Mouse (Mus musculus): ENCODE results near the gene Atad2b. TPM values are rescaled to one million over a fixed set of nuclear protein-coding genes. Genes with fewer than 3 reads are reported as not detected.
"Not testable (repeated sequence)": the region's sequence is repeated elsewhere in the genome, so short reads cannot be mapped to it uniquely, and the experiment has no call there.

The Atad2b gene
- polyA plus RNA-seq, 1 experiment: 31.8 TPM

- no peak for DNase-seq (ENCODE audit: low read depth)
- TF ChIP-seq POLR2A (IDR thresholded peaks at IDR 0.05; ENCODE audit: borderline replicate concordance, extremely low read depth, insufficient read depth, insufficient read length, poor library complexity, severe bottlenecking) (no peak), CTCF (IDR thresholded peaks at IDR 0.05; ENCODE audit: borderline replicate concordance, extremely low read depth, insufficient read depth, insufficient read length) (no peak)
Measured at GRCm38 (mm10) chr12:4914441-4914840, 2.7 kb upstream of the Atad2b start.

- TF ChIP-seq CTCF (IDR thresholded peaks at IDR 0.05; ENCODE audit: borderline replicate concordance, extremely low read depth, insufficient read depth, insufficient read length): no peak
- no peak for TF ChIP-seq POLR2A (IDR thresholded peaks at IDR 0.05; ENCODE audit: borderline replicate concordance, extremely low read depth, insufficient read depth, insufficient read length, poor library complexity, severe bottlenecking)
Measured at GRCm38 (mm10) chr12:4914944-4915343, 2.2 kb upstream of the Atad2b start.

GRCm38 (mm10) chr12:4917805-4918591 is 845 bp downstream of the Atad2b start:
- DNase-seq (ENCODE audit: low read depth): peak; percentile 73
- TF ChIP-seq POLR2A (IDR thresholded peaks at IDR 0.05; ENCODE audit: borderline replicate concordance, extremely low read depth, insufficient read depth, insufficient read length, poor library complexity, severe bottlenecking) (no peak), CTCF (IDR thresholded peaks at IDR 0.05; ENCODE audit: borderline replicate concordance, extremely low read depth, insufficient read depth, insufficient read length) (no peak)

More at GRCm38 (mm10) chr12:4914944-4915343, 2.2 kb upstream of the Atad2b start:
- no peak for DNase-seq (ENCODE audit: low read depth)

GRCm38 (mm10) chr12:4928197-4928596 is 11.0 kb downstream of the Atad2b start:
- no peak for DNase-seq (ENCODE audit: low read depth)
- TF ChIP-seq CTCF (IDR thresholded peaks at IDR 0.05; ENCODE audit: borderline replicate concordance, extremely low read depth, insufficient read depth, insufficient read length) (no peak), POLR2A (IDR thresholded peaks at IDR 0.05; ENCODE audit: borderline replicate concordance, extremely low read depth, insufficient read depth, insufficient read length, poor library complexity, severe bottlenecking) (no peak)

GRCm38 (mm10) chr12:4930820-4931548 is 13.8 kb downstream of the Atad2b start:
- no peak for DNase-seq (ENCODE audit: low read depth)
- TF ChIP-seq CTCF (IDR thresholded peaks at IDR 0.05; ENCODE audit: borderline replicate concordance, extremely low read depth, insufficient read depth, insufficient read length) (no peak), POLR2A (IDR thresholded peaks at IDR 0.05; ENCODE audit: borderline replicate concordance, extremely low read depth, insufficient read depth, insufficient read length, poor library complexity, severe bottlenecking) (no peak)

GRCm38 (mm10) chr12:4952272-4952671 is 35.1 kb downstream of the Atad2b start:
- no peak for DNase-seq (ENCODE audit: low read depth)

GRCm38 (mm10) chr12:4953156-4953555 is 36.0 kb downstream of the Atad2b start:
- TF ChIP-seq CTCF (IDR thresholded peaks at IDR 0.05; ENCODE audit: borderline replicate concordance, extremely low read depth, insufficient read depth, insufficient read length) (no peak), POLR2A (IDR thresholded peaks at IDR 0.05; ENCODE audit: borderline replicate concordance, extremely low read depth, insufficient read depth, insufficient read length, poor library complexity, severe bottlenecking) (no peak)
- DNase-seq (ENCODE audit: low read depth): no peak

More at GRCm38 (mm10) chr12:4952272-4952671, 35.1 kb downstream of the Atad2b start:
- TF ChIP-seq CTCF (IDR thresholded peaks at IDR 0.05; ENCODE audit: borderline replicate concordance, extremely low read depth, insufficient read depth, insufficient read length) (no peak), POLR2A (IDR thresholded peaks at IDR 0.05; ENCODE audit: borderline replicate concordance, extremely low read depth, insufficient read depth, insufficient read length, poor library complexity, severe bottlenecking) (no peak)

GRCm38 (mm10) chr12:4972939-4973338 is 55.8 kb downstream of the Atad2b start:
- peak; percentile 79 for DNase-seq (ENCODE audit: low read depth)
- peak; percentile 47; the same call in 1 of the 2 replicates for TF ChIP-seq CTCF (IDR thresholded peaks at IDR 0.05; ENCODE audit: borderline replicate concordance, extremely low read depth, insufficient read depth, insufficient read length)
- no peak for TF ChIP-seq POLR2A (IDR thresholded peaks at IDR 0.05; ENCODE audit: borderline replicate concordance, extremely low read depth, insufficient read depth, insufficient read length, poor library complexity, severe bottlenecking)

- TF ChIP-seq CTCF (IDR thresholded peaks at IDR 0.05; ENCODE audit: borderline replicate concordance, extremely low read depth, insufficient read depth, insufficient read length) (no peak), POLR2A (IDR thresholded peaks at IDR 0.05; ENCODE audit: borderline replicate concordance, extremely low read depth, insufficient read depth, insufficient read length, poor library complexity, severe bottlenecking) (no peak)
- no peak for DNase-seq (ENCODE audit: low read depth)
Measured at GRCm38 (mm10) chr12:4978324-4978723, 61.2 kb downstream of the Atad2b start.

- DNase-seq (ENCODE audit: low read depth): no peak
- TF ChIP-seq POLR2A (IDR thresholded peaks at IDR 0.05; ENCODE audit: borderline replicate concordance, extremely low read depth, insufficient read depth, insufficient read length, poor library complexity, severe bottlenecking) (no peak), CTCF (IDR thresholded peaks at IDR 0.05; ENCODE audit: borderline replicate concordance, extremely low read depth, insufficient read depth, insufficient read length) (no peak)
Measured at GRCm38 (mm10) chr12:4996981-4997380, 79.8 kb downstream of the Atad2b start.

GRCm38 (mm10) chr12:5005338-5005737 is 88.2 kb downstream of the Atad2b start:
- peak; percentile 41 for DNase-seq (ENCODE audit: low read depth)
- TF ChIP-seq CTCF (IDR thresholded peaks at IDR 0.05; ENCODE audit: borderline replicate concordance, extremely low read depth, insufficient read depth, insufficient read length): no peak
- TF ChIP-seq POLR2A (IDR thresholded peaks at IDR 0.05; ENCODE audit: borderline replicate concordance, extremely low read depth, insufficient read depth, insufficient read length, poor library complexity, severe bottlenecking): no peak

GRCm38 (mm10) chr12:5005776-5006175 is 88.6 kb downstream of the Atad2b start:
- DNase-seq (ENCODE audit: low read depth): not testable (repeated sequence)

- DNase-seq (ENCODE audit: low read depth): not testable (repeated sequence)
Measured at GRCm38 (mm10) chr12:5008638-5009037, 91.5 kb downstream of the Atad2b start.
